Mouse (Mus musculus) gastrocnemius, postnatal 10 days (tissue): Measurements from ENCODE around the gene Tenm4. TPM values are rescaled to one million over a fixed set of nuclear protein-coding genes. Genes with fewer than 3 reads are reported as not detected.

Source experiments
- DNase-seq: peaks from one replicate; pipeline ENCODE4 v3.0.0; 2021; ENCODE audit warnings: mixed read lengths
- total RNA-seq, 2 experiments: library from RNA; stranded (reverse); gene quantifications; 2 replicates each; pipeline ENCODE4 v1.2.3; 2021

Gene Tenm4
- total RNA-seq, 2 experiments from 2014 or later, result 11.0 to 15.0 TPM

DNA sequence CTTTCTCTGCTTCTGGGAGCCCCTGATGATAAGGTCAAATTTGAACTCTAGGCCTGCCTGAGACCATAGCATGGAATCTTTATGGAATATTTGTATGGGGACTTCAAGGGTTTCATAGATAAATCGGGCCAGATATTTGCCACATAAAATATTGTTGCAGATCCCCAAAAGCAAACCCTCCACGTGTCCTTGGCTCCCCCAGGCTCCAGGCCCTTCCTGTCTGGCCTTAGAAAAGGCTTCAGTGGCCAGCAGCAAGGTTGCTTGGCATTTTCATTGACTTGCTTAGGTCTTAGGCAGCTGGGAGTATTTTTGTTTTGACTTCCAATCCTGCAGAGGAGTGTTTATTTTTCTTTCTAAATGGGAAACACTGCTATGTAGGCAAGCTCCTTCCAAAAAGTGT lies 477.6 kb downstream of the Tenm4 start:
- DNase-seq, result no peak

DNA sequence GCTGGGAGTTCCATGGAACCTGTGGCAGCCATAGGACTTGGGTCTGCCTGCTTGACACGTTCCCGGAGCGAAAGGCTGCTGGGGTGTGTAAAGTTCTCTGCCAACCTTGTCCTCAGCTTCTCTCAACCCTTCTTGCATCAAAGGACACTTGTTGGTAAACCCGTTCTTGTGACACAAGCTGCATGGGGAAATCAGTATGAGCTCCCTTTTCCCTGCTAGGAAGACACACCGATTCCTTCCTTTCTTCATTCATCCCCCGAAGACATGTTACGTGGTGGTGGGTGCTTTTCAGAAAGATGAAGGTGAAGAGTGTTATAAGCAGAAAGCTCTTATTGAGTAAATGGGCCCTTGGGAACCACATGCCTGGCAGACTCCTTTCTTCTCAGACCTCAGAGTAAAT lies 478.1 kb downstream of the Tenm4 start:
- no peak for DNase-seq

DNA sequence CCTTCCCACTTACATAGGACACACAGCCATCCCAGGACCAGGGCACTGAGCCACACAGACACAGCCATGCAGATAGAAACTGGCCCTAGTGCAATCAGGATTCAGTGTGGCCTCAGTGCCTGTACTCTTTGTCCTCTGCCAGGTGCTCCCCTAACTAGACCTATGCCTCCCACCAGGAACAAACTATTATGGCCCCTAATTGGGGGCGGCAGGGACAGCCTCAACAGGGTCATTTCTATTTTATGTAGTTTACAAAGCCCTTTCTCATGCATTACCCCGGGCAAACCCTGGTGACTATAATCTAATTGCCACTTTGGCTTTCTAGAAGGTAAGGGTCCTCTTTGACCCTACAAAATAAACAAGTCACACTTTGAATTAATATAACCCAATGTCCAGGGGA lies 479.4 kb downstream of the Tenm4 start:
- no peak for DNase-seq

DNA sequence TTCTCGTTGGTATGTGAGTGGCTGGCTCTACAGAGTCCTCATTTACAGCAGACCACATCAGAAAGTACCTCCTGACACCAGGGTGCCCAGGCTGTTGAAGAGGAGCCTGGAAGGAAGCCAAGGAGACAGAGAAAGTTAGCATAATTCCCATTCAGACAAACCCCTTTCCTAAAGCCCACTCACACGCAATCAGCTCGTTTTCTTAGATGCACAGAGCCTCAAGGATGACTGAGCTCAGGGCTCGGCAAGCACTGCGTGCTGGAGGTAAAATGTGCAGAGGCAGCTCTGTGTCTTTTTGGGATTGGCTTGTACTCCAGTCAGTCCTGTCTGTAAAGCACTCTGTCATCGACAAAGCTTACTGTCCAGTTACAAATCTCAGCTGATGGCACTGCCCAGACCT lies 480.0 kb downstream of the Tenm4 start:
- DNase-seq, result no peak

DNA sequence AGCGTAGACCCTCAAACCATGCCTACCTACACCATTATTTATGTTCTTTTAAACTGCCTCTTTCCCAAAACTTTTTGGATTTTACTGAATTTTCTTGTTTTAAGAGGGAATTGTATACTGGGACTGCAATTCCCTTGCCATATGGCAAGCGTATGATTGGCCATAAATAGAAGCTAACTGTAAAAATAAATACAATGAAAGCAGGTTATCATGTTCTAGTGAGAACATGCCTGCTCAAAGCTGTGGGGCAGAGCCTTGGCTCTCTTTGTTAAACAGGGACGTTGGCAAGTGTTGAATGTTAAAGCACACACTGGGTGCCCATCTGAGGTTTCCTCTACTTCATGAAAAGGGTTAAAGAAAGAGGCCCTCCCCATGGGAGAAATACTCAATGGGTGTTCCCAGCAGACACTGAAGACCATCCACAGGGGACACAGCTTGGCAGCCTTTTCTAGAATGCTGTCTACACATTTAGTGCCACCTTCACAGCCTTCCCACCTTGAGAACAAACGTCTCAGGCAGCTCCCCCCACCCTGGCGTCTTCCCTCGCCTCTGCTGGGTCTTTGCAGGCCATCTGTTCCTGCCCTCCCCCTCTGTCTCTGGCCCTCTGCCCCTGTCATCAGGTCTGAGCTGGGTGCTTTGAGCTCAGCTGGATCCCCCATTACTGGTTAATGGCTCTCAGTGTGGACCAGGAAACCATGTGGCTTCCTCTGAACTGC lies 480.7 kb downstream of the Tenm4 start:
- no peak for DNase-seq

DNA sequence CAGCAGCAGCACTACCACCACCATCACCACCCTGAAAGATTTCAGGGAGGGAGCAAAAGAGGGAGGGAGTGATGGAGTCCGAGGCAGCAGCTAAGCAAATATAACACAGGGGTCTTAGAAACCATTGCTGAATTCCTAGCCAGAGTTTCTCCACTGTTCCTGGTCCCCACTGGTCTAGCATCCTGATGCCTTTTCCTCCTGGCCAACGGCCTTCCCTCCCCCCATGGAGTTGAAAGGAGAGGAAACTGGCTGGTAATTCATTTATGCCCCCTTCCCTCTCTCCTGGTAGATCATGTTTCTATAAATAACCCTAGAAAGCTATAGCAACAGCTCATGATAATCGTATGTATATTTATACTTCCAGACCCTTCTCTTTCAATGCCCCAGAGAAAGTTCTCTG lies 481.8 kb downstream of the Tenm4 start:
- no peak for DNase-seq

DNA sequence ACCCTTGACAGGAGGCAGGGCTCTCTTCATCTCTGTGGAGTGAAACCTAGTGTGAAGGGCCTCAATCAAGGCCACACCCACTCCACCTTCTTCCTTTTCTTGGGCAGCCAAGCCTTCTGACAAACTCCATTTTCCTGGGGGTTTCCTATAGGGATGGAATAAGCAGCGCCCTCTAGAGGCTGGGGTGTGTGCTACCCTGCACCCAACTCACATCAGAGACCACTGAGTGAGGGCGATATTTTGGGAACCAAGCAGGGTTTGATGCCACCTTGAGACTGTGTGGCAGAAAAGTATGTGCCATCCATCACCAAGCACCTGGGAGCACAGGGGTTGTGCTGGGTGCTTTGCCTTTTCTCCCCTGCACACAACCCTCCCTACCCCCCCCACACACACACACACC lies 483.2 kb downstream of the Tenm4 start:
- no peak for DNase-seq

DNA sequence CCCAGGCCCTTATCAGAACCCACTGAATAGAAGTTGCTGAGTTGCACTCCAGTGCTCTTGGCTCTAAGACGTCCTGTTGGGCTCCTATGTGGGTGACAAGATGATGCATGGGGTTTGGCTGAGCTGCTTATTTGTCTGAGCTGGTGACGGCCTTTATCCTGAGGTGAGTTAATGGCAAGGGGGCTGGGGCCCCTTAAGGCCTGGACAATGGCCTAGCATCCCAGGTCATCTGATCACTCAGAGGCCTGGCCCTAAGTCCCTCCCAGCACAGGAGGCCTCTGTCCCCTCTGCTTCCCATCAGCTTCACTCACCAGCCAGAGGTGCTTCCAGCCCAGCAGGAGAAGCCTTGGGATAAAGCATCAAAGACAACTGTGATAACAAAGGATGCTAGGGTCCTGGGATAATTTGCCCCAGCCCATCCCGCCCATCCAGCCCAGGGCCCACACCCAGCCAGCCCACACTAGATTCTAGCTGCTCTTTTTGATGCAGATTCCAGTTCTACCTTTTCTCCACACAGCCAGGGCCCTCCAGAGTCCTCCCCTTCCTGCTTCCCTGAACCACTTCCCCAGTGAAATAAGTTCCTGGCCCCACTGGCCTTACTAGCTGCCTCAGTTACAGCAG lies 484.2 kb downstream of the Tenm4 start:
- no peak for DNase-seq

DNA sequence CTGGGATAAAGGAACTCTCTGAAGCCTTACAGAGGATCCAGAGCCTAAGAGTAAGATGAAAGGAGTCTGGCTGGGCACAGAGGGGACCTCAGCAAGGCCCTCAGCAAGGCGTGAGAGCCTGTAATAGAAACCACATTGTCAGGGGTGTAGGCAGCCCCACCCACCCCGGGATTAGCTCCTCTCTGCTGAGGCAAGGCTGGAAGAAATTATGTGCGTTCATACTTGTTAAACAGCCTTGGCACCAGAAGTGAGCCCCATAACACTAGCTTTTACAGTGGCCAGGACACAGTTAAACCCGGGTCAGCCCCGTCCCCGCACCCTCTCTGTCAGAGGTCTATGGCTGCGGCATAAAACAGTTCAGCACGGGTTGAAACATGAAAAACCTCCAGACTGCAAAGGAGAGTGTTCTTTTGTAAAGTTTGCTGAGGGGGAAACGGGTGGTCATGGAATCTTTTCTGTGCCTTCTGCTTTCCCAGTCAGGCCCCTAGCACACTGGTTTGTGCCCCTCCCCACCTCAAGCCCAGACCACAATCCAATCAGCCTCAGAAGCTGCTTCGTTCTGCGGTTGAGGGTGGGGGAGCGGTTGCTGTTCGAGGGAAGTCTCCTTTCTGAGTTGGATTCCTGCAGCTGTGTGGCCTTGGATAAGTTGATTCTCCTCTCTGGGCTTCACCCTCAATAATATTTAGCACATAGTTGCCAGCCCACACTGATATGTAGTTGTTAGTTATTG lies 486.2 kb downstream of the Tenm4 start:
- DNase-seq, result no peak

DNA sequence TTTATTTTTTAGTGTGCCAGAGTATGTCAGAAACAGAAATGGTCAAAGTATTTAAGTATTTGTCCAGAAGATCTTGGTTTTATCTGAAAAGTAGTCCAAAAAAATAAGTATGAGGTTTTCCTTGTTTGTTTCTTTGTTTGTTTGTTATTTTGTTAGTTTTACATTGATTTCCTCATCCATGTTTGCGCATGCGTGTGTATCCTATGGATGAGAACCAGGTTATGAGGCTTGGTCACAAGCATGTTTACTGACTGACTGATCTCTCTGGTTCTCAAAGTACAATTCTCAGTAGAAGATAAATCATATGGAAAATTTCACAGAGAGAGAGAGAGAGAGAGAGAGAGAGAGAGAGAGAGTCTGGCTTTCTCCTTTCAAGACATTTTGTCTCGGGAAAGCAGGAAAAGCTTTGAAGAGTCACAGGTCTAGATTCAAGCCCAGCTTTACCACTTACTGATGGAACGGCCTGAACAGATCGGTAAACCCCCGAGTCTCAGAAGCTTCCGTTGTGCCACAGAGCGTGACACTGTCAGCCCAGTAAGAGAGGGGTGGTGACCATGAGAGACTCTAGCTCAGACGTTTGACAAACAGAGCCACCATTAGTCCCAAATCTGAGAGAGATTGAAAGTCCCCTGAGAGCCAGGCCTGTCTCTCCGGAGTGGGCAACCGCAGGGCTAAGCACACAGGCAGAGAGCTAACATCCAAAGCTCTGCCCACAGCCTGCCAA lies 487.0 kb downstream of the Tenm4 start:
- DNase-seq, result no peak

DNA sequence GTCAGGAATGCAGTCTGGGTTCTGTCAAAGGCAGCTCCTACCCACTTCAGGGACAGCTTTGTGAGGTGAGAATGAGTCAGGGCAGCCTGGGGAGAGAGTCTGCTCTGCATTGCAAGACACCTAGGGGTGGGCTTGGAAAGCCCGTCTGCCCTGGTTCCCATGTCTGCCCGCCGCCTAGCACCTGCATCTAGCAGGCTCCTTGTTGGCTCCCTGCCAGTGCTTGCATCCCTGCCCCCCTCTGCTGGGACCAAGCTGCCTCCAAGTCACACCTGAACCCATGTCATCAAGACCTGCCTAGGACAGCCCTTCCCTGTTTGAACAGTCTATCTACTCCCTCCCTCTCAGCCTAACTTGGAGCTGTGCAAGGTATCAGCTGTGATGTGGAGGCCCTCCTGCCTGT lies 489.9 kb downstream of the Tenm4 start:
- no peak for DNase-seq

DNA sequence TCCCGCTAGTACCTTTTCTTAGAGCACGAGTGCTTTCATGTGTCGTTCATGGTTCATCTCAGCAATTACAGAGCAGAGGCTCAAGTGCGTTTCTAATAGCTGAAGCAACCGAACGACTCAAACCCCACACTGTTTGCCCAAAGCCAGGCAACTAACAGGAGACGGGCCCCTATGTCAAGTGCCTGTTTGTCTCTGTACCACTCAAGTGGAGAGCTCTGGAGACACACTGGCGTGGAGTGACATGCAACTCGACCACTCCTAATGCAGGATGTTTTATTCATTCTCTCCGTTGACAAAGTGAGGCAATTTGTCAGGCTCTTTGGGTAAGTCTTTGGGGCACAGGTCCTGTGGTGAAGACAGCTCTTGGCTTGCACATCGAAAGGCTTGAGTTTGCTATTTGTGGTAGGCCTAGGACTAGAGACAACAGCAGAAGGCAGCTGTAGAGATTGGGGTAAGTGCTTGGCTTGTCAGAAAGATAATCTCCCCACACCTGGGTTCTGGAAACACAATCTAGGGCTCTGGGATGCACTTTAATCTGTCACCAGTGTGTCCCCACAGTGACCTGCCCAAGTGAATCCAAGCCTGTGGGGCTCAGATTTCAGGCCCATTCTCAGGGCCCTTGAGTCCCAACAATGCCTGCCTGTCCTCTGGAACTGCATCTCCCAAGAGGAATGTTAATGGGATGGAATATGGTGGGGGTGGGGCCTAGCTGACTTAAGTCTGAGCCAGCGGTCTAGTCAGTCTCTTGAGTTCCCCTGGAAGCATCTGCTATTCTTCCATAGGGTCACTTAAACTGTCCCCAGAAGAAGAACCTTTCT lies 490.5 kb downstream of the Tenm4 start:
- DNase-seq, result no peak

DNA sequence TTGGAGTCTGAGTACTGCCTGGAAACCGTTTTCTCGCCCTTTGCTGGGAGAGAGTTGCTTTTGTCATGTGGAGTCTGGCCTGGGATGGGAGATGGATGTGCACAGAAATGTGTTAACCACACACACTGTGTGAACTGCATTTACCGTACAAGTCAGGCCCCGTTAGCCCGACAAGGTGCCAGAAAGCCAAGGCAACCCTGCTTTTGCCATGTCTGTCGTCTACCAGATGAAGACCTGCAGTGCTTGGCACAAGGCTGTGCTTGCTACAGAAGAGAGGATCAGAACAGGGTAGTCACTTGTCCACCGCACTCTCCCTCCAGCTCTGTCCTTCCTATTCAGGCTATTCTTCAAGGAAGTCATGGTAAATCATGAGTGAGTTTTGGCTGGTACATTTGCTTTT lies 492.3 kb downstream of the Tenm4 start:
- no peak for DNase-seq

DNA sequence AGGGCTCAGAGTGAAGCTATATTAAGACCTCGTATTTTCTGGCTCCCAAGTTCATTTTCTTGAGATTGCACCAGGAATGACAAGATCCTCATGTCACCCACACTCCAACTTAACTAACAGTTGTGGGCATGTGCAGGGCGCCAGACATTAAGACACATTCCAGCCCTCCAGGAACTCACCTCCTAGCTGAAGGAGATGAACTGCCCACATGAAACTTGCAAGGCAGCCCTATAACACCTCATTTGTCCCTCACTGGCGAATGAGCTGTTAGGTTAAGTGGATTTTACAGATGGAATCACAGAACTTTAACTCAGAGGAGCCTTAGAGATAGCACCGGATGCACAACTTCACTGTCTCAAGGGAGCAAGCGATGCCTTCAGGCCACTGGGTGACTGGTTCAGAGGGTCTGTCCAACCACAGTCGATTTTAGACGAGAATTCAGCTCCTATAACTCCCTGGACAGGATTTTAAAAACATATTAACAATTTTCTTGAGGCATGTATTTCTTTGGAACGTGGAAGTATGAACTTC lies 495.4 kb downstream of the Tenm4 start:
- no peak for DNase-seq

DNA sequence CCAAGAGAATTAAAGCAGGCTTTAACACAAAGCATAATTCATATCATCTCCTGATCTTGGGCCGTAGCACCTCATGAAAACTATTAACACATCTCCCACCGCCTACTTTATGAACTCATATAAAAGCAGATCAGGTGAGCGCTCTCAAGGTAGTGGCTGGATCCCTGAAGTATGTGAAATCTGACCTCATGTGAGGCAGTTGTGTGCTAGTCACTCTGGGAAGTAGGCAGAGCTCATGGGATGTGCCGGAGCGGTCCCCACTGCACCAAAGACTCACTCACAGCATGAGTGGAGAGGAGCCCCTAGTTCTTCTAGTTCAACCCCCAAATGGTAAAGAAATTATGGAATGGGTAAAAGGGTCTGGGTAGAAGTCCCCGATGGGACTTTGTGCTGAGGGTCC lies 496.6 kb downstream of the Tenm4 start:
- no peak for DNase-seq

DNA sequence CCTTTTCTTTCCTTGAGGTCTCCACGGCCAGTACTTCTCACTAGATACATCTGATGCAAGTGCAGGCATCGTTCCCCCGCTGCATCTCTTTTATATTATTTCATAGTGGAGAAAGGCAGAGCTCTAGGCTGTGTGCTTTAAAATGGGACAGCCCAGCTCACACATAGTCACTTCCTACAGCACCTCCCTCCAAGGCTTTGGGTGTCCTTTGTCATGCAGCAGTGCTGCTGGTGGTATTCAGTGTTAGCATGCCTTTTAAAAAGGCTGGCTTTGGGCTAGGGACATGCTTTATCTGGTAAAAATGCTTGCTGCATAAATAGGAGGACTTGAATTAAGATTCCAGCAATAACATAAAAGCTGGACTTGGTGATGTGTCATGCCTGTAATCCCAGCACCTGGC lies 499.0 kb downstream of the Tenm4 start:
- DNase-seq, result no peak

DNA sequence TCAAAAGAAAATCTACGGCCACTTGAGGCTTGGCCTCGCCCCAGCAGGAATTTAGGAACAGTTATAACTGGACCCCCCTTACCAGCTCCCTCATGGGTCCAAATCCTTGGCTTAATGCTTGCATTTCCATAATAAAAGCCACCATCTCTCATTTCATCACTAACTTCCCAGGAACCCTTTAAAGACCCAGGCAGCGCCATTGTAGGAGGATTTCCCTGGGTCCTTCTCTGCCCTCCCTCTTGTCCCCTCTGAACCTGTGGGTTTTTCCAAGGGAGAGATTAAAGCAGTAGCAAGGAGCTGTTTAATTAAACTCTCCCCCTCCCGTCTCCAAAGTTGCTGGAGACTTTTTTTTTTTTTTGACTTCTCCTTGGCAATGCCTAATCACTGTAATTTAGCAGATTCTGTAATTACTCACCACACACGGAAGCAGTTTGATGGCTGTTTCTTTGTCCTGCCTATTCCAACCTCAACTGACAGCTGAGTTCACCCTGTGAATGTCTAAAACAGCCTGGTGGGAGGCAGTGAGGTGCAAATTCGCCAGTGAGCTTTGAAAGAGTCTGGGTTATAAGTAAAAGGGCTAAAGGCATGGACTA lies 501.4 kb downstream of the Tenm4 start:
- no peak for DNase-seq

DNA sequence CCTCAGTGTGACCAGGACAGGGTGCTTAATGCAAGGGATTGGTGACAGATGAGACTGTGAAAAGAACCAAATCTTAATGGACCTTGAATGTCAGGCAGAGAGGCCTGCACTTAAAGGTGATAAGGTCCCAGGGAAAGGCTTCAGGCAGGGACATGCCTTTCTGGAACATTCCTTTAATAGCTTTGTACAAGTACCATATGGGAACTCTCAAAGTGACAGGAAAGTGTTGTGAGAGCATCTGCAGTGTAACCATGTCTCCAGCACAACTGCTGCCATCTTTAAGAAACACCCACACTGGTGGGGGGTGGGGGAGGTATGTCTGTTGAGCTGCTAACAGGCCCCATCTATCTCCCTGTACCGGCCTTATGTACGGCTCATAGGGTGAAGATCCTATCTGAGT lies 506.0 kb downstream of the Tenm4 start:
- no peak for DNase-seq

DNA sequence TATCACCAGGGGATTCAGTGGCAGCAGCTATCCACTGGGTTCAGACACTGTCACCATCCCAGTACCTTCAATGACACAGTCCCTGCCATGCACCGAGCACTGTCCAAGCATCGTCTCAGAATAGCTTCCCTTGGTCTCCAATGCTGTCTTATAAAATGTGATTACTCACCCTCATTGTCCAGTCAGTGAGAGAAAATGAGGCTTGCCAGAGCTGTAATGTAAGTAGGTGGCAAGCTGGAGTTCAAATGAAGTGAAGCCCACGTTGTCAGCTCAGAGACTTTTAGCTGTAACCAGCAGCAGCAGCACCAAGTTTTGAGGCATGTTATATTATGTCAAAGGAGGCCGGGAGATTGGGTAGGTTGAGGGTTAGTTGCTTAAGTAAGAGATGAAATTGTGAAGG lies 507.2 kb downstream of the Tenm4 start:
- DNase-seq, result no peak

DNA sequence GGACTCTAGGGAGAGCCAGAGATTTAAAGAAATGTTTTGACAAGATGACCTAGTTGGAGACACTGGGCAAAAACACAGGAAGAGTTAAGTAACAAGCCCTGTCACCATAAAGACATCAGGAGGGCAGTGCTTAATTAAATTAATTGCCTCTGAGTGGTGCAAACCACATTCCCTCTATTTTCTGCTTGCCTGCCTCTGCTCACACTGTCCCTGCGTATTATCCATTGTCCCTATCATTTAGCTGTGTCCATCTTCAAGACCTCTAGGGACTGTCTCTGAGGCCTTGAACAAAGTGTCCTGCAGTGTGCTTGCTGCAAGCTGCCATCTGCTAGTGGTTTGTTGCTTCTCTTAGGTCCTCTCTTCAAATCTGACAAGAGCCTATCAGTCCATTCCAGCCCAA lies 508.7 kb downstream of the Tenm4 start:
- DNase-seq, result no peak

DNA sequence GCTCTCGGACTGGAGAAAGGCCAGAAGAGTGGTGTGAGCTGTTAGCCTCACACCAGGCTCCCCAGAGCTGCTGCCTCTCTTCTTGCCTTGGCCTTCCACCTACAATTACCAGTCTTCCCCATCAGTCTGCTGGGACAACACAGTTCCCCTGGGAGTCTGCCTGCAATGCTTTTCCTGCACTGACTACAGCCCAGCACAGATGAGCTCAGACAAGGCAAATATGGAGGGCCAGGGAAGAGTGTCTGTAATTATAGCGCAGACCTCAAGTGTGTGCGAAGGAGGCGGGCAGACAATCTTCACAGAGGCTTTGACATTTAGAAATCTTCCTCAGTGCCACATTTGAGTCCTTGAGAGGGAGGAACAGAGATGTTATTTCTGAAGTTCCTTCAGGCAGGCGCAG lies 509.4 kb downstream of the Tenm4 start:
- DNase-seq, result no peak

DNA sequence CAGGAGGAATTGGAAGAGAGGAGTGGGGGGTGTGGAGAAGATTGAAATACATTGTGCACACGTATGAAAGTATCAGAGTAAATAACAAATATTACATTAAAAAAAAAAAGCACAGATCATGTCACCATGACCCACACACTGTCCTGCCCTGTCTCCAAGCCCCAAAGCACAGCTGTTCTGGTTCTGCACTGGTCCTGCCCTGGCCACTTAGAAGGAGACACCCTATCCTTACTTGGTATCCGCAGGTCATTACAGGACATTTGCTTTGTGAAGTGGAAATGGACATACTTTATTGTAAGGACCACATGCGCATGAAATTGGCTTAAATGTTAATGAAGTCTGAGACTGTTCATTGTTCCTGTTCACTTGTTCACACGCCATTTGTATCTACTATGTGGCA lies 510.8 kb downstream of the Tenm4 start:
- no peak for DNase-seq
